Mouse (Mus musculus) embryonic facial prominence, embryonic 13.5 days (tissue): ENCODE data around the gene Hsbp1. TPM values are rescaled to one million over a fixed set of nuclear protein-coding genes. Genes with fewer than 3 reads are reported as not detected.

Source experiments
- ATAC-seq: fragments of 200-750 bp; cut with Nextera tagmentation; 2 replicates; pipeline ENCODE4 v1.8.0; 2017; ENCODE audit warnings: low read depth; ENCODE audit not compliant: insufficient number of reproducible peaks, insufficient read depth, low FRiP score, low TSS enrichment
- H3K27ac ChIP-seq: fragments of 300-500 bp; sonication (generic); 2 replicates; pipeline ENCODE4 v1.5.1; 2015; ENCODE audit warnings: moderate library complexity, mild to moderate bottlenecking, inconsistent platforms
- H3K27me3 ChIP-seq: fragments of 300-500 bp; sonication (generic); 2 replicates; pipeline ENCODE4 v1.6.1; 2015; ENCODE audit warnings: mild to moderate bottlenecking, inconsistent platforms
- H3K36me3 ChIP-seq: fragments of 300-500 bp; sonication (generic); 2 replicates; pipeline ENCODE4 v1.6.1; 2015; ENCODE audit warnings: mild to moderate bottlenecking, inconsistent platforms
- H3K4me1 ChIP-seq: fragments of 300-500 bp; sonication (generic); 2 replicates; pipeline ENCODE4 v1.6.1; 2015; ENCODE audit warnings: inconsistent platforms
- H3K4me2 ChIP-seq: fragments of 300-500 bp; sonication (generic); 2 replicates; pipeline ENCODE4 v1.6.1; 2015; ENCODE audit warnings: moderate library complexity, mild to moderate bottlenecking, inconsistent platforms
- H3K4me3 ChIP-seq: fragments of 300-500 bp; sonication (generic); 2 replicates; pipeline ENCODE4 v1.5.1; 2015; ENCODE audit warnings: mild to moderate bottlenecking, inconsistent platforms
- H3K9ac ChIP-seq: fragments of 300-500 bp; sonication (generic); 2 replicates; pipeline ENCODE4 v1.6.1; 2015; ENCODE audit warnings: mild to moderate bottlenecking, inconsistent platforms
- H3K9me3 ChIP-seq: fragments of 300-500 bp; sonication (generic); 2 replicates; pipeline ENCODE4 v1.6.1; 2016; ENCODE audit warnings: inconsistent platforms
- WGBS: fragments of 180-500 bp; shearing (Covaris S2); methylation state at CpG from one replicate; pipeline ENCODE4 v1.1.7; 2015; ENCODE audit warnings: mixed read lengths; 5-methylcytosine and 5-hydroxymethylcytosine counted together
- polyA plus RNA-seq: library from polyadenylated mRNA; unstranded; fragments of >200 nt; fragmentation: Nextera tagmentation; extraction: Ambion mirVana; gene quantifications from 2 replicates; pipeline ENCODE4 v1.2.1, GENCODE M21; 2015

The Hsbp1 gene
- polyA plus RNA-seq, 1 experiment from 2014 or later, result 335 TPM

GRCm38 (mm10) chr8:119394097-119394496 is 49.8 kb downstream of the Hsbp1 start:
- peaks cover 14% of the 10 kb centered on the region for H3K4me1 ChIP-seq
- H3K36me3 ChIP-seq, result peaks cover 6% of the 10 kb centered on the region
- H3K27me3 ChIP-seq, result no peaks in the 10 kb centered on the region
- peak overlapping the region; percentile 90 for H3K9ac ChIP-seq
- no peak for ATAC-seq
- WGBS, result 84% methylated on average over 9 of the region's 9 CpGs
- no peak overlapping the region for H3K27ac ChIP-seq
- peak overlapping the region; percentile 99 for H3K4me2 ChIP-seq
- H3K4me3 ChIP-seq, result peak overlapping the region; percentile 81
- no peaks in the 10 kb centered on the region for H3K9me3 ChIP-seq

- peak; percentile 85 for ATAC-seq
- Histone ChIP-seq H3K4me1 (peaks cover 14% of the 10 kb centered on the region), H3K27ac (peak within 1 kb of the TSS; percentile 48), H3K4me2 (peak within 1 kb of the TSS; percentile 99), H3K9me3 (no peaks in the 10 kb centered on the region), H3K4me3 (peak within 1 kb of the TSS; percentile 81), H3K36me3 (peaks cover 6% of the 10 kb centered on the region), H3K9ac (peak within 1 kb of the TSS; percentile 90), H3K27me3 (no peaks in the 10 kb centered on the region)
- 2% methylated on average over 41 of the region's 44 CpGs for WGBS
These were observed 50.3 kb downstream of the Hsbp1 start, which contains the start of gene Mlycd for GRCm38 (mm10) chr8:119394524-119395026. TSS of gene Mlycd (plus strand) at chr8:119394878.

- peak overlapping the region; percentile 81 for H3K4me3 ChIP-seq
- H3K27me3 ChIP-seq, result no peaks in the 10 kb centered on the region
- peaks cover 14% of the 10 kb centered on the region for H3K4me1 ChIP-seq
- peak; percentile 22; the same call in 1 of the 2 replicates for ATAC-seq
- peak overlapping the region; percentile 99 for H3K4me2 ChIP-seq
- H3K36me3 ChIP-seq, result peaks cover 6% of the 10 kb centered on the region
- 5% methylated on average over 82 of the region's 83 CpGs for WGBS
- H3K9me3 ChIP-seq, result no peaks in the 10 kb centered on the region
- peak overlapping the region; percentile 48 for H3K27ac ChIP-seq
- H3K9ac ChIP-seq, result peak overlapping the region; percentile 90
These were observed 51.0 kb downstream of the Hsbp1 start for GRCm38 (mm10) chr8:119395072-119395950.

Other genes starting within 250 kb of the Hsbp1 start
- gene Mlycd, start 50.4 kb downstream of the Hsbp1 start, polyA plus RNA-seq, result 11.0 and 12.7 TPM in 2 replicates
- gene Osgin1, start 89.6 kb downstream of the Hsbp1 start, polyA plus RNA-seq, result 0.60 and 1.6 TPM in 2 replicates
- 3.8 and 4.2 TPM in 2 replicates for gene Necab2, start 102.2 kb downstream of the Hsbp1 start, polyA plus RNA-seq
- gene Slc38a8, start 157.2 kb downstream of the Hsbp1 start, polyA plus RNA-seq, result 0.07 TPM in 1 of 2 replicates, not detected in the other
- 132 and 150 TPM in 2 replicates for gene Mbtps1, start 214.2 kb downstream of the Hsbp1 start, polyA plus RNA-seq
- gene Hsdl1, start 230.7 kb downstream of the Hsbp1 start, polyA plus RNA-seq, result 29.1 and 30.0 TPM in 2 replicates
- 0.08 and 0.19 TPM in 2 replicates for gene Dnaaf1, start 230.7 kb downstream of the Hsbp1 start, polyA plus RNA-seq